Mouse (Mus musculus) G1E (cell line): Measurements from ENCODE around the gene Usp40. TPM values are rescaled to one million over a fixed set of nuclear protein-coding genes. Genes with fewer than 3 reads are reported as not detected.
"Not testable (repeated sequence)": the region's sequence is repeated elsewhere in the genome, so short reads cannot be mapped to it uniquely, and the experiment has no call there.

Experiments
- ATAC-seq: 2 replicates; pipeline ENCODE4 v1.8.0; 2016; ENCODE audit warnings: mild to moderate bottlenecking; ENCODE audit not compliant: insufficient number of reproducible peaks, poor library complexity, low FRiP score, severe bottlenecking; ENCODE audit errors: extremely low read depth
- DNase-seq: peaks from one replicate; pipeline ENCODE4 v3.0.0; 2012; ENCODE audit warnings: low spot score
- H3K27me3 ChIP-seq: 2 replicates; pipeline ENCODE4 v1.6.1; 2012; ENCODE audit warnings: mild to moderate bottlenecking, low read length, inconsistent platforms; ENCODE audit not compliant: insufficient read depth
- H3K36me3 ChIP-seq: replicated peaks from 2 replicates; pipeline ENCODE3; 2012; ENCODE audit warnings: mild to moderate bottlenecking, inconsistent platforms
- H3K4me1 ChIP-seq: 2 replicates; pipeline ENCODE4 v1.6.1; 2012; ENCODE audit warnings: low read depth, low read length, inconsistent platforms, mixed read lengths; ENCODE audit not compliant: insufficient read depth
- H3K4me3 ChIP-seq: 2 replicates; pipeline ENCODE4 v1.5.1; 2012; ENCODE audit warnings: low read depth, mild to moderate bottlenecking, inconsistent platforms, low read length, moderate library complexity, mixed read lengths
- H3K9me3 ChIP-seq: replicated peaks from 2 replicates; pipeline ENCODE4 v1.6.1; 2012; ENCODE audit warnings: inconsistent platforms
- CTCF ChIP-seq: IDR thresholded peaks from 2 replicates; pipeline ENCODE4 v1.5.1; 2012; ENCODE audit warnings: low read depth, low read length, inconsistent platforms, mixed read lengths
- GATA1 ChIP-seq: IDR thresholded peaks from 2 replicates; pipeline ENCODE4 v1.6.1; 2012; ENCODE audit warnings: borderline replicate concordance, low read length, inconsistent platforms, mixed read lengths
- GATA2 ChIP-seq: IDR thresholded peaks from 2 replicates; pipeline ENCODE4 v1.6.1; 2012; ENCODE audit warnings: low read depth, low read length, inconsistent platforms, borderline replicate concordance
- POLR2AphosphoS5 ChIP-seq: IDR thresholded peaks from 2 replicates; pipeline ENCODE4 v1.6.1; 2012; ENCODE audit warnings: low read depth, low read length, inconsistent platforms; ENCODE audit not compliant: insufficient replicate concordance
- TAL1 ChIP-seq: conservative IDR thresholded peaks from 2 replicates; pipeline ENCODE4 v1.6.1; 2012; ENCODE audit warnings: low read depth, low read length, inconsistent platforms, mixed read lengths
- polyA plus RNA-seq: library from polyadenylated mRNA; stranded (reverse); fragments of >175 nt; gene quantifications from 2 replicates; pipeline ENCODE4 v1.2.3, GENCODE M21; 2012
- total RNA-seq, 2 experiments: library from RNA; stranded (forward) in 1 of 2; stranded (reverse) in 1 of 2; fragments of 200-1000 nt in 1 of 2; fragments of >200 nt in 1 of 2; fragmentation: Nextera tagmentation in 1 of 2; gene quantifications; 2 replicates each; pipeline ENCODE4 v1.2.3; 2014 to 2017

Usp40 gene
- total RNA-seq (2014; fragmentation: Nextera tagmentation) (104 and 109 TPM in 2 replicates), total RNA-seq (2017) (43.5 and 43.7 TPM in 2 replicates), polyA plus RNA-seq (2.4 and 4.2 TPM in 2 replicates)

DNA sequence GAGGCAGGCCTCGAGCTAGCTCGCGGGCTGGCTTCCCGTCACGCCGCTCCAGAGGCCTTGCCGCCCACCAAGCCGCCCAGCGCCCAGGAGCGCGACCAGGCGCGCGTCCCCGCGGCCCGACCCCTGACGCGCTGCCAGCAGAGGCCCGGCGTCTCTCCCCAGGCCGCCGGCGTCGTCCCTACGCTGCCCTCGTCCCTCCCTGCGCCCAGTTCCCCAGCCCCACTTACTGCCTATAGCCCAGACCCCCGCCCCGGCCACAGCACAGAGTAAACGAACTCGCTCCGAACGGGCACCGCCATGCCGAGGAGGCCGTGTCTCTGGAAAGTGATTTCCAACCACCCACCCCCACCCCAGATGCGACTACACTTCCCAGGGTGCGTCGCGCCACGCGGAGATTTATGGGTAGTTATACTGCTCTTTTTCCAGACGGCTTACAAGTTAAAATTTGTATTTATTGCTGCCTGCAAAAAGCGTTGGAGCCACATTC lies at the start of gene Usp40:
Usp40 (minus strand) TSS at position 341 of the 487 bp plus-strand sequence.
- ATAC-seq (peak; percentile 84), DNase-seq (peak; percentile 89)
- Histone ChIP-seq H3K4me3 (peak within 1 kb of the TSS; percentile 76), H3K36me3 (peaks cover 26% of the 10 kb centered on the region), H3K9me3 (no peaks in the 10 kb centered on the region), H3K4me1 (peaks cover 33% of the 10 kb centered on the region), H3K27me3 (peaks cover 4% of the 10 kb centered on the region; the same call in 1 of the 2 replicates)
- TF ChIP-seq POLR2AphosphoS5 (no peak), TAL1 (no peak), CTCF (no peak), GATA1 (no peak), GATA2 (no peak)

DNA sequence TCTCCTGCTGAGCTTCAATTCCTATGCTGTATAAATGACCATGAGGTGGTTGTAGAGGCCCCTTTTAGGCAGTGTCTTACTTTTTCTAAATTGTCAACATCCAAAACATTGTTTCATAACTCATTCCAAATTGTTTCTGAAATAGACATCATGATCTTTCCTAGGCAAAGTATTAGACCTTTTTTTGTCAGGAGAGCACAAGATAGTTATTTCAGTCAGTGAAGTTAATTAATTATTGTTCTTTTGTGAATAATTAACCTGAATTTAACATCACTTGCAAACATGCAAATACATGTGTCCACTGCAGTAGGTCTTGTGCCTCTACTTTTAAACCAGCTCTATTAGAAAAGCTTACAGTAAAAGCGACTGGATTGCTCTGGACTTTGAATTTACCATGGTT lies 46.7 kb upstream of the Usp40 start, which contains the start of gene Ugt1a10:
Ugt1a10 (plus strand) TSS at position 301 of the 400 bp plus-strand sequence.
- ATAC-seq (no peak), DNase-seq (no peak)
- TF ChIP-seq CTCF: no peak
- TF ChIP-seq GATA1: no peak
- no peak for TF ChIP-seq GATA2
- no peak for TF ChIP-seq POLR2AphosphoS5
- no peak for TF ChIP-seq TAL1
- H3K36me3 ChIP-seq: no peaks in the 10 kb centered on the region
- H3K4me1 ChIP-seq: no peaks in the 10 kb centered on the region
- peaks cover 21% of the 10 kb centered on the region for H3K27me3 ChIP-seq
- no peak within 1 kb of the TSS for H3K4me3 ChIP-seq
- H3K9me3 ChIP-seq: no peaks in the 10 kb centered on the region

DNA sequence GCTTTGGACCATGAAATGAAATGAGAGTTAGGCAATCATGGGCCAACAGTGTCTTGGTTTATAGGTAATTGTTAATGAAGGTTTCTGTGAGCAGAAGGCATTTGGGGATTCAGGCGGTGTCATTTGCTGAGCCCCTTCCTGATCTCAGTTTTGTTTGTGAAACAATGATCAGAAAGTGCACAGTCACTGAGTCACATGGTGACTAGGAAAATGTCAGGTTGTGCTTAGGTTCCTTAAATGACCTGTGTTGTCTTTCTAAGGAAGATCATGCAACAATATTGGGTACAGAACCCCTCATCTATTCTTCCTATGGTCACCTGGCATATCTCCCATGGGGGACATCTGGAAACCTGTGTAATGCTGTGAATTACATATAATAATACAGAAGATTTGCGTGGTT lies 39.1 kb upstream of the Usp40 start:
- H3K4me1 ChIP-seq, ATAC-seq, H3K9me3 ChIP-seq, H3K4me3 ChIP-seq, H3K27me3 ChIP-seq, DNase-seq, H3K36me3 ChIP-seq: not testable (repeated sequence)

DNA sequence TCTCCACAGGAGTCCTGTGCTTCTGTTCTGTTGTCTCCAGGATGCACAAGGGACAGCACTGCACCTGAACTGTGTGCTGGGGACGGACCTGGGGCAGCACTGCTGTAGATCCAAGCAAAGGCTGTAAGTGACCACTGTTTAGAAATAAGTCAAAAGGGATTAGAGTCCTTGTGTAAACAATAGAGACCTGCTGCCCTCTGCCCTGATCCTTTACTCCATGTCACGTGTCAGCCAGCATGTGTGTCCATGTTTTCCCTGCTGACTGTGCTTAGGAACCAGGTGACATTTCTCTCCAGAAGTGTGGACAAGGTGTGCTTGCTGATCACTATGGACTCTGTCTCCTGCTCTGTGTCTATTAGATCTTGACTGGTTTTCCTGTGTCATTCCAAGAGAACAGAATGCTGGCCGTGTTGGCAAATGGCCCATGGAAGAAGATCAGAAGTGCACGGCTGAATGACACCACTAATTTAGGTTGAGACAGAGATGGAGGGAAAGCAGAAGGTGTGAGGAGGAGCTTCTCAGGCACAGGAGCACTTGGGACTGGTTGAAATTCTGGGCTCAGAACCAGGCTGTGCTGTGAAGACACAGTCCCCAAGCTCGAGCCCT lies 36.6 kb upstream of the Usp40 start:
- not testable (repeated sequence) for DNase-seq

DNA sequence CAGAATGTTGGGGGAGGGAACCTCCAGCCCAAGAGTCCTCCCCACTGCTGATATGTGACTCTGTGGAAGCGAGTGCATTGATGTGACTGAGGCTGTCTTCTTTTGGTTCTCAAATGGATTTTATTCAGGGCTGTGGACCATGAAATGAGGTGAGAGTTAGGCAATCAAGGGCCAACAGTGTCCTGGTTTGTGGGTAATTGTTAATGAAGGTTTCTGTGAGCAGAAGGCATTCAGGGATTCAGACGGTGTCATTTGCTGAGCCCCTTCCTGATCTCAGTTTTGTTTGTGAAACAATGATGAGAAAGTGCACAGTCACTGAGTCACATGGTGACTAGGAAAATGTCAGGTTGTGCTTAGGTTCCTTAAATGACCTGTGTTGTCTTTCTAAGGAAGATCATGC lies 34.7 kb upstream of the Usp40 start:
- not testable (repeated sequence) for H3K27me3 ChIP-seq, H3K36me3 ChIP-seq, H3K4me1 ChIP-seq, DNase-seq, H3K9me3 ChIP-seq, H3K4me3 ChIP-seq
- ATAC-seq: 0 out of 2 replicates have a peak, but pooled peaks have one; percentile 23

More for the DNA sequence above, 36.6 kb upstream of the Usp40 start:
- not testable (repeated sequence) for H3K9me3 ChIP-seq, H3K4me1 ChIP-seq, ATAC-seq, H3K27me3 ChIP-seq, H3K36me3 ChIP-seq, H3K4me3 ChIP-seq

DNA sequence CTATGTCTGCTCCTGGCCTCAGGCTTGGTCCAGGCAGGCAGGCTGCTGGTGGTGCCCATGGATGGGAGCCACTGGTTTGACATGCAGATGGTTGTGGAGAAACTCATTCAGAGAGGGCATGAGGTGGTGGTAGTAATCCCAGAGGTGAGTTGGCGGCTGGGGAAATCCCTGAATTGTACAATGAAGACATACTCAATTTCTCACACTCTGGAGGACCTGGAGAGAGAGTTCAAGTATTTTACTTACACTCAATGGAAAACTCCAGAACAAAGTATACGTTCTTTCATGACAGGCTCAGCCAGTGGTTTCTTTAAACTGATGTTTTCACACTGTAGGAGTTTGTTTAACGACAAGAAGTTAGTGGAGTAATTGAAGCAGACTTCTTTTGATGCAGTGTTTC lies 16.9 kb upstream of the Usp40 start:
- not testable (repeated sequence) for ATAC-seq

DNA sequence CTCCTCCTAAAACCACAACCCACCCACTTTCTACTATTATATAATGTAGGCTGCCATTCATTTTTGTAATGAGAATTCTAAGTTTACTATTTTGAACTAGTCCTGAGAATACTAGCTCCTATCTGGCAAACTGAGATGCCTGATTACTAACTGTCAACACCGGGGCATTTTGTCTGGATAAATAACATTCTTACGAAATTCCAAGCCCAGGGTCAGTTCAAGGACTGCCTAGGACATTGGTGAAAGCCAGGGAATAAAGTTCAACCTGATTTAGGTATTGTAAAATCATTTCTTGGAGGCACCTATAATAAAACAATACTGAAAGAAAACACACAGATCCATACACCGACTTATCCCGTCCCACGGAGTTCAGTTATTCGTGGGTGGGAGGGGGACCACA lies 7.0 kb upstream of the Usp40 start:
- H3K4me1 ChIP-seq: no peaks in the 10 kb centered on the region
- peaks cover 22% of the 10 kb centered on the region for H3K27me3 ChIP-seq
- no peak overlapping the region for H3K4me3 ChIP-seq
- DNase-seq (no peak), ATAC-seq (no peak)
- peaks cover 5% of the 10 kb centered on the region; the same call in 1 of the 2 replicates for H3K9me3 ChIP-seq
- H3K36me3 ChIP-seq: no peaks in the 10 kb centered on the region
- no peak for TF ChIP-seq POLR2AphosphoS5
- TF ChIP-seq TAL1: no peak
- TF ChIP-seq GATA2: no peak
- TF ChIP-seq CTCF: no peak
- TF ChIP-seq GATA1: no peak

More for the DNA sequence above, 16.9 kb upstream of the Usp40 start:
- DNase-seq, H3K36me3 ChIP-seq, H3K9me3 ChIP-seq, H3K4me3 ChIP-seq, H3K4me1 ChIP-seq: not testable (repeated sequence)
- H3K27me3 ChIP-seq: peaks cover 33% of the 10 kb centered on the region
